Mouse (Mus musculus): ENCODE data around the gene Otos.

- TF ChIP-seq CTCF (IDR thresholded peaks at IDR 0.05; ENCODE audit: borderline replicate concordance, control insufficient read depth, extremely low read depth, insufficient read depth, low read length, poor library complexity), result no peak
- no peak for TF ChIP-seq POLR2A (IDR thresholded peaks at IDR 0.05; ENCODE audit: control insufficient read depth, extremely low read depth, insufficient read depth, low read length, poor library complexity)
These were observed 32.3 kb upstream of the Otos start for GRCm38 (mm10) chr1:92680668-92681603.

Data from thymus, adult 2 months (tissue).